Mouse (Mus musculus) forebrain, embryonic 14.5 days (tissue): ENCODE results near the gene Tubgcp2. TPM values are rescaled to one million over a fixed set of nuclear protein-coding genes. Genes with fewer than 3 reads are reported as not detected.

Source experiments
- ATAC-seq: fragments of 200-750 bp; cut with Nextera tagmentation; 2 replicates; pipeline ENCODE4 v1.8.0; 2017; ENCODE audit warnings: mild to moderate bottlenecking, moderate library complexity
- DNase-seq: peaks from one replicate; pipeline ENCODE4 v3.0.0-alpha.2; 2015; ENCODE audit warnings: low spot score
- H3K27ac ChIP-seq: fragments of 300-500 bp; sonication (generic); 2 replicates; pipeline ENCODE4 v1.5.1; 2014; ENCODE audit warnings: low read depth, mild to moderate bottlenecking, control low read depth, low read length, moderate library complexity
- H3K27me3 ChIP-seq: fragments of 300-500 bp; sonication (generic); replicated peaks from 2 replicates; pipeline ENCODE4 v1.6.1; 2014; ENCODE audit warnings: low read length, control low read depth, mixed read lengths; ENCODE audit not compliant: control insufficient read depth, insufficient read depth
- H3K36me3 ChIP-seq: fragments of 300-500 bp; sonication (generic); 2 replicates; pipeline ENCODE4 v1.6.1; 2014; ENCODE audit warnings: low read length, control low read depth; ENCODE audit not compliant: control insufficient read depth, insufficient read depth
- H3K4me1 ChIP-seq: fragments of 300-500 bp; sonication (generic); 2 replicates; pipeline ENCODE4 v1.6.1; 2014; ENCODE audit warnings: antibody characterized with exemption, low read length, control low read depth; ENCODE audit not compliant: control insufficient read depth, insufficient read depth
- H3K4me2 ChIP-seq: fragments of 300-500 bp; sonication (generic); 2 replicates; pipeline ENCODE4 v1.6.1; 2014; ENCODE audit warnings: mild to moderate bottlenecking, control low read depth, low read length
- H3K4me3 ChIP-seq: fragments of 300-500 bp; sonication (generic); 2 replicates; pipeline ENCODE4 v1.5.1; 2014; ENCODE audit warnings: low read depth, low read length, control low read depth
- H3K9ac ChIP-seq: fragments of 300-500 bp; sonication (generic); 2 replicates; pipeline ENCODE4 v1.6.1; 2014; ENCODE audit warnings: mild to moderate bottlenecking, low read length, control low read depth, moderate library complexity
- H3K9me3 ChIP-seq: fragments of 300-500 bp; sonication (generic); replicated peaks from 2 replicates; pipeline ENCODE4 v1.6.1; 2016; ENCODE audit warnings: low read length, control low read depth, mixed read lengths; ENCODE audit not compliant: control insufficient read depth
- WGBS: fragments of 180-500 bp; shearing (Covaris S2); extraction: QIAGEN DNeasy Blood & Tissue Kit; methylation state at CpG from one replicate; pipeline ENCODE4 v1.1.7; 2014; 5-methylcytosine and 5-hydroxymethylcytosine counted together
- polyA plus RNA-seq: library from polyadenylated mRNA; unstranded; fragments of >200 nt; fragmentation: Nextera tagmentation; extraction: Ambion mirVana; gene quantifications from 2 replicates; pipeline ENCODE4 v1.2.1, GENCODE M21; 2014

Gene Tubgcp2
- polyA plus RNA-seq, 1 experiment from 2014 or later: 64.3 TPM

DNA sequence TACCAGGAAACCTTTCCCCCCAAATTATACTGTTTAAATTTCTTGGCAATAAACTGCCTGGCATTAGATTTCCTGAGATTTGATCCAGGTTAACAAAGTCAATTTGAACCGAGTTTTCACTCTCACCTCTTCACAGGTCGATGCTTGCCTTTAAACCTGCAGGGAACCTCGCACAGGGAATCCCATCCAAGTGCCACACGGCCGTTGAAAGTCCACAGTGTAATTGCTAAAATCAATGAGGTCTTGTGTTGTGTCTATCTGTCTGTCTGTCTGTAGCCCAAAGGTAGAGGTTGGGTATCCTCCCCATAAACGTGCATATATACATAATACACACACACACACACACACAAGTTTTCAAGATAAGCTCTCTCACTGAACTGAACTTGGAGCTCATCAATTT is 30.9 kb upstream of the Tubgcp2 start:
- H3K4me2 ChIP-seq: no peak overlapping the region
- no peak overlapping the region for H3K9ac ChIP-seq
- no peak for ATAC-seq
- H3K27me3 ChIP-seq: 0 out of 2 replicates have a peak, but pooled peaks cover 16% of the 10 kb centered on the region
- H3K4me3 ChIP-seq: no peak overlapping the region
- H3K4me1 ChIP-seq: no peaks in the 10 kb centered on the region
- H3K27ac ChIP-seq: no peak overlapping the region
- no peaks in the 10 kb centered on the region for H3K9me3 ChIP-seq
- 0 out of 2 replicates have a peak, but pooled peaks cover 4% of the 10 kb centered on the region for H3K36me3 ChIP-seq
- no peak for DNase-seq
- 70% methylated on average over 6 of the region's 6 CpGs for WGBS

DNA sequence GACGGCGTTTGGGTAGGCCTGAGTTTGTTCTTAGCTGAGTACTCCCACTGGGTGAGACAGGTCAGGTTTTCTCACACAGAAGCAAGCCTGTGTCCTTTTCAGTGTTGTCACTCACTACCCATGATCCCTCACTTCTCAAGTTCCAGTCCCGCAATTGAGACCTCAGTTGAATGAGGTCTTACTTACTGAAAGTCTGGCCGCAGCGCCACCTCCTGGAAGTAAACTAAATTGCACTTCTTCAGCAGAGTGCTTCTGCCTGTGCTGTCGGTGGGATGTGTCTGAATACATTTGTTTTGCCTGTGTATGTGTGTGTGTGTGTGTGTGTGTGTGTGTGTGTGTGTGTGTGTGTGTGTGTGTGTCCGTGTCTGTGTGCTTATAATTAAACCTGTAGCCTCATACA is 26.6 kb upstream of the Tubgcp2 start:
- Histone ChIP-seq H3K9ac (no peak overlapping the region), H3K4me1 (peaks cover 29% of the 10 kb centered on the region), H3K4me3 (no peak overlapping the region), H3K4me2 (no peak overlapping the region), H3K36me3 (no peaks in the 10 kb centered on the region), H3K27me3 (0 out of 2 replicates have a peak, but pooled peaks cover 10% of the 10 kb centered on the region), H3K27ac (no peak overlapping the region), H3K9me3 (no peaks in the 10 kb centered on the region)
- WGBS: 16% methylated on average over 7 of the region's 7 CpGs
- DNase-seq (peak; percentile 88), ATAC-seq (no peak)

DNA sequence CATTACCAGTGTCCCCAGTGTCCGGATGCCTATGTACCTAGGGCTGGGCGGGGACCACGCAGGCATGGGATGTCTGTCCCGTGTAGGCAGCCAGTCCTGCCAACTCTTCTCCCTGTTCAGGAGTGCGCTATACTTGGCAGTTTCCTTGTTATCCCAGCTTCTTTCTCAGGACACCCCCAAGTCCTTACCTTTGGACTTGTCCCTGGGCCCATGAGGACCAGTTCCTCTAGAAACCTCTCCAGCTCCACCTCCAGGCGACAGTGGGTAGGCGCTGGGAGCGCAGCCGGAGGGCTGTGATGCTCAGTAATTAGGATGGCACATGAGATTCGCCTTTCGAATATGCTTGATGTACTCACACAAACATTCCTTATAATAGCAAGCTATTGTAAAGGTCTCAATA is 25.8 kb upstream of the Tubgcp2 start:
- Histone ChIP-seq H3K27ac (0 out of 2 replicates have a peak overlapping the region, but pooled peaks have one; percentile 76), H3K4me3 (no peak overlapping the region), H3K9ac (no peak overlapping the region), H3K27me3 (0 out of 2 replicates have a peak, but pooled peaks cover 10% of the 10 kb centered on the region), H3K9me3 (no peaks in the 10 kb centered on the region), H3K4me2 (peak overlapping the region; percentile 72; the same call in 1 of the 2 replicates), H3K4me1 (peaks cover 32% of the 10 kb centered on the region), H3K36me3 (no peaks in the 10 kb centered on the region)
- 11% methylated on average over 11 of the region's 11 CpGs for WGBS
- ATAC-seq (no peak), DNase-seq (peak; percentile 58)

DNA sequence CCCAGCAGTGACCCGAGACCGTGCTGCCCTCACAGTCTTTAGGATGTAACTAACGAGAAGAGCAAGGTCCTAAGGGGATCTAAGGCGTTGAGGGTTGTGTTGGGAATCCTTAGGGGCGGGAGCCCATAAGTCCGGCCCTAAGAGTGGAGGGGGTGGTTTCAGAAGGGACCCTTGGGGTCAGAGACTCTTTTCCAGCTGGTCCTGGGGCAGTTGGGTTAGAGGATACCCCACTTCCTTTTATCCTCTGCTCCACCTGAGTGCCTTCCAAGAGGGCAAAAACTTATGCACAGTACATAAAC is 25.3 kb upstream of the Tubgcp2 start:
- Histone ChIP-seq H3K4me1 (peaks cover 33% of the 10 kb centered on the region), H3K4me3 (peak overlapping the region; percentile 30), H3K4me2 (peak overlapping the region; percentile 72), H3K27me3 (0 out of 2 replicates have a peak, but pooled peaks cover 10% of the 10 kb centered on the region), H3K27ac (peak overlapping the region; percentile 76; the same call in 1 of the 2 replicates), H3K9ac (peak overlapping the region; percentile 58; the same call in 1 of the 2 replicates), H3K9me3 (no peaks in the 10 kb centered on the region), H3K36me3 (no peaks in the 10 kb centered on the region)
- 2% methylated on average over 6 of the region's 6 CpGs for WGBS
- no peak for DNase-seq
- no peak for ATAC-seq

DNA sequence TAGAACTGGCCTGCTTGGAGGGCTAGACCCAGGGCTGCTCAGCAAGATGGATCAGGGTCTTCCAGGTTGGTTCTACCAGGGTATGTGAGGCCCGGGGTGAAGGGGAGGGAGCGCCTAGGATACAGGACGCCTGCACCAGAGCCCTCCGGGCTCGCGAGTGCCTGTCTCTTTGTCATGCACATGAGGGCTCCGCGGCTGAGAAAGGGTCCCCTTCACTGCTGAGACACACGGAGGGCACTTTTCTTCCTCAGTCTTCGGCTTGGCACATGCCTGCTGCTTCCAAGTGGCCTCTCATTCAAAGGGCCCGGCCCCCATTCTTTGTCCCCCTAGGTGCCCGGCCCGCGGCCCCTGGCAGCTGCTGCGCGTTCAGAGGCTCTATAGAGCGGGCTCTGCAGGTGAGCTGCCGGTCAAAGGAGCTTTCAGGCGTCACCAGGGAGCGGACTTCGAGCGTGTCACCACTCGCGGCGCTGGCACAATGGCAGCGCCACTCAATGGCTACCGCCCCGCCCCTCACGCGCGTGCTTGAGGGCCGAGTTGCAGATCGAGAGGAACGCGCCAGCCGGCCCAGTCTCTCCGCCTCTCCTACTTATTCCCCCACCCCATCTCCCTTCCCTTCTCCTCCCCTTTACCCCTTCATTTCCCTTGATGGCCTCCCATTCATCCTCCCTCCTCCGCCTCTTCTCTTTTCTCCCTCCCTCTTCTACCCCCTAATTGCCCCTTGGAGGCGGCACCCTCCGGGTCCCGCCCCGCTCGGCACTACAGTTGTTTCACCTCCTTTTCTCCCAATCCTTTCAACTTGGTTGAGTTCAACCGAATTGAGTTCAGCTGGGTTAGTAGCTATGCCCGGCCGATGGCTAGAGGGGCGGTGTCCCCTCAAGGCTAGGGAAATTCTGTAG is 24.7 kb upstream of the Tubgcp2 start:
- H3K36me3 ChIP-seq: no peaks in the 10 kb centered on the region
- peak; percentile 66 for ATAC-seq
- H3K27me3 ChIP-seq: peaks cover 10% of the 10 kb centered on the region; the same call in 1 of the 2 replicates
- no peaks in the 10 kb centered on the region for H3K9me3 ChIP-seq
- peak overlapping the region; percentile 76 for H3K27ac ChIP-seq
- H3K9ac ChIP-seq: peak overlapping the region; percentile 58
- peak; percentile 93 for DNase-seq
- peak overlapping the region; percentile 30 for H3K4me3 ChIP-seq
- H3K4me1 ChIP-seq: peaks cover 33% of the 10 kb centered on the region
- under 1% methylated on average over 47 of the region's 47 CpGs for WGBS
- peak overlapping the region; percentile 72 for H3K4me2 ChIP-seq

DNA sequence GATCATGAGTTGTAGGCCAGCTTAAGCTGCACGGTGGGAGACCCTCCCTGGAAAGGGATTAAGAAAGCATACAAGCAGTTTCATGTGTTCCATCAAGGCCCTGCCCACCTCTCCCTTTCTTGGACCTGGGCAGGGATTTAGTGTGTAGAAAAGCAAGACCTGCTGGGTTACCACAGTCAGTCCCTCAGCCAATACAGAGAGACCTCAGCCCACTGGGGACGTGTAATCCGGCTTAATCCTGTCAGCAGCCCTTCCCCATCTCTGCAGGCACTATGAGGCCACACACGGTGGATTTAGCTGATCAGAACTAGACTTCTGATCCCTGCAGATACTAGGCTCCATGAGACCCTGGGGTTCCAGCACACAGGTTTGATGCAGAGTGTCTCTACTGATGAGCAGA is 23.1 kb upstream of the Tubgcp2 start:
- H3K36me3 ChIP-seq: no peaks in the 10 kb centered on the region
- H3K4me1 ChIP-seq: peaks cover 33% of the 10 kb centered on the region
- H3K27me3 ChIP-seq: peaks cover 10% of the 10 kb centered on the region; the same call in 1 of the 2 replicates
- no peaks in the 10 kb centered on the region for H3K9me3 ChIP-seq
- WGBS: 19% methylated on average over 4 of the region's 4 CpGs
- DNase-seq: no peak
- no peak overlapping the region for H3K9ac ChIP-seq
- ATAC-seq: no peak
- H3K4me2 ChIP-seq: no peak overlapping the region
- H3K27ac ChIP-seq: no peak overlapping the region
- no peak overlapping the region for H3K4me3 ChIP-seq

DNA sequence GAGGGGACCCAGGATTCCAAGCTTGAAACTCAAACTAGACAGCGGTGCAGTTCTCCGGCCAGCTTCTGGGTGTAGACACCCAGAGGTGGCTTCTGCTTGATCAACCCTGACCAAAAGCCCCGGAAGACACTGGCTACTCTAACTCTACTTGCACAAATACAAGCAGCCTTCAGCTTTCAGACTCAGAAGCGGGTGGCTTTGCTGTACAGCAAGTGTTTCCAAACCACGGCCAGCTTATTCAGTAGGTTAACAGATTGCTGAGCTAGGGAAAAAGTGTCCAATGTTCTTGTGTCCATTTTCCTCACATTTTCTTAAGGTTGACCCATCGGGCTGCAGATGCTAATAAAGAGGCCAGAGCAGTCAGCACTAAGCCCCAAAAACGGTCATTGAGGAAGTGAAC is 22.1 kb upstream of the Tubgcp2 start:
- Histone ChIP-seq H3K27ac (peak overlapping the region; percentile 91), H3K36me3 (no peaks in the 10 kb centered on the region), H3K9me3 (no peaks in the 10 kb centered on the region), H3K27me3 (peaks cover 6% of the 10 kb centered on the region; the same call in 1 of the 2 replicates), H3K9ac (peak overlapping the region; percentile 83), H3K4me1 (peaks cover 33% of the 10 kb centered on the region), H3K4me2 (peak overlapping the region; percentile 83), H3K4me3 (peak overlapping the region; percentile 46)
- WGBS: 5% methylated on average over 7 of the region's 7 CpGs
- no peak for DNase-seq
- ATAC-seq: no peak

DNA sequence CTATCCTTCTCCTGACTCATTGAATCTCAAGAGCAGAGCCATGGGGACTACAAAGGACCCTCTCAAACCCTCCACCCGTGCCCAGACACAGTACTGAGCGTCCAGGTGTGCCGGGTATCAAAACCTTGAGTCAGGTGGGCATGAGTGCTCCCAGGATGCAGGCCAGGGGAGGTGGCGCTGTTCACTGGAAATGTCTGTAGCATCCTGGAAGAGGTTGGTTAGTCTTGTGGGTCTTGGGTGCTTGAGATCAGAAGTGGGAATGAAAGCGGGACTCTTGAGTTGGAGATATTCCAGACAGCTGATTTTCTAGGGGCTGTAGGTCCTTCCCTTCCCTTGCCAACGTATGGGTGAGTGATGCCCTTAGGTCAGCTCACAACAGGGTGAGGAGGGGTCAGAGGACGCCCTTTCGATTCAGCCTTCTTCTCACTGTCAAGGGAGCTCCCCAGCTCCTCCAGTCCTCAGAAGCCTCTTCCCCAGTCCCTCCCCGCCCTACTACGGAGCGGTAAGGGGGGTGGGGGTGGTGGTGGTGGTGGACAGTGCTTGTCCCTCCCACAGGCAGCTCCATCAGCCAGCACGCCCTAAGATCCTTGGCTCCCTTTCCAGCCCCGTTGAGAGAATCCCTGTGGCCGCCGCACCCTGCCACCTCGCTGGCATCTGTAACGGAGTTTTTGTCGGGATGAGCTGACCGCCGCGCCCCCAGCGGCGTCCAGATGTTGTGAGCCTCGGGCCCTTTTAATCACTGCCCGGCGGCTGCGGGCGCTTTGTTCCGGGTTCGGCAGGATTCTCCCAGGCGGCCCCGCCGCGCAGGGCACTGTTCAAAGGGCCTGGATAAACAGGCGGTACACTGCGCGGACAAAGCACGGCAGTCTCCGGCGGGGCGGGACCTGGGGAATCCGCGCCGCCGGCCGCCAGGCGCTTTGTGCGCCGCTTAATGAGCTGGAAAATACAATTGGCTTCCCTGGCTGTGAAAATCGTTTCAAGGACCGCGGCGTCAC is 21.2 kb upstream of the Tubgcp2 start:
- ATAC-seq (peak; percentile 78), DNase-seq (peak; percentile 90)
- peak overlapping the region; percentile 83 for H3K9ac ChIP-seq
- H3K4me3 ChIP-seq: peak overlapping the region; percentile 46
- peak overlapping the region; percentile 83 for H3K4me2 ChIP-seq
- no peaks in the 10 kb centered on the region for H3K9me3 ChIP-seq
- WGBS: 3% methylated on average over 52 of the region's 53 CpGs
- peaks cover 8% of the 10 kb centered on the region; the same call in 1 of the 2 replicates for H3K27me3 ChIP-seq
- no peaks in the 10 kb centered on the region for H3K36me3 ChIP-seq
- H3K27ac ChIP-seq: peak overlapping the region; percentile 91
- H3K4me1 ChIP-seq: peaks cover 33% of the 10 kb centered on the region
